12 mouse cellular contexts compared by ENCODE assay signal in the genomic region with DNA sequence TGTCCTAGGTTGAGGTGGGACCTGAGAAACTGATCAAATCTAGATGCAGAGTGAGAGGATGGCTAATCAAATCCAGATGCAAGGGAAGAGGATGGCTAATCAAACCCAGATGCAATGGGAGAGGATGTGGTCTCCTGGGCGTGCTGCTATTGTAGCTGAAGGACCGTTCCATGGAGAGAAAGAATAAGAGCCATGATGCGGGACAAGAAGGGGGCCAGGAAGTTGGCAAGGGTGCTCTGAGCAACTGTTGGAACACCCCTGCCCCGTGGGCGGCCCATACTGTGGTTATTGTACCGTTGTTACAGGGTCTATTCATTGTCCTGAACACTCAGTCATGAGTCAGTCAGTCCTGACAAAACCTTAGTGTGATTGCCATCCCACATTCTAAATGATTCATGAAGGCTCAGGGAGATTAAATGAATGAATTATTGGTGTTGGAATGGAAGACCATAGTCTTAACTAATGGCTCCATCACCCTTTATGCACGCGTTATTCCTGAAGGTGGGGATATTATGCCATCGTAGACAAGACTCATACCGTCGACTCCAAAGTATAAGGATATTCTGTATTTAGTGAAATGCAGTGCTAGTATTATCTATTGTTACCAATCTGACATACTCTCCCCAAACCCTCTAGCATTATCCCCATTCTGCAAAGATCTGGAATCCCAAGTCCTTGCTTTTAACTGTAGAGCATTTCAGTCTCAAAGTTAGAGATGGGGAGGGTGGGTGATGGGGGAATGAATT. TPM values are rescaled to one million over a fixed set of nuclear protein-coding genes. Genes with fewer than 3 reads are reported as not detected.
A peak's percentile ranks its signal among the peaks of the same experiment; 100 is the strongest.
DNase-seq lines count a peak whose midpoint lies in the region; ATAC-seq and TF ChIP-seq lines count a peak whose summit lies in the region.
"Had no signal": no experiment of that assay in that cellular context is flagged by ENCODE, and none has a peak within 500 bp of the region (broad histone marks: within the 10 kb centered on the region; RNA-seq: fewer than 3 reads in every experiment).

No protein-coding gene starts in this region.

- H3K36me3 ChIP-seq in kidney, postnatal 0 days (ENCODE audit: insufficient read depth, low read length), result no peaks in the 10 kb centered on the region
- H3K36me3 ChIP-seq in ES-E14 (ENCODE audit: control insufficient read depth, insufficient read depth, low read length, poor library complexity, severe bottlenecking), result no peaks in the 10 kb centered on the region
- no peaks in the 10 kb centered on the region for H3K36me3 ChIP-seq in embryonic facial prominence, embryonic 12.5 days
- no peaks in the 10 kb centered on the region for H3K36me3 ChIP-seq in limb, embryonic 14.5 days (ENCODE audit: control insufficient read depth, insufficient read depth, low read length)
- H3K36me3 ChIP-seq: hindbrain, embryonic 13.5 days; neural tube, embryonic 12.5 days had no signal

- ATAC-seq in kidney, postnatal 0 days (replicated peaks; ENCODE audit: low FRiP score, low read depth), result no peak
- ATAC-seq in embryonic facial prominence, embryonic 12.5 days (ENCODE audit: insufficient number of reproducible peaks, insufficient read depth, low FRiP score, low TSS enrichment), result no peak
- peak; percentile 24; the same call in 1 of the 2 replicates for ATAC-seq in limb, embryonic 14.5 days (ENCODE audit: low FRiP score, low read depth)

- H3K4me2 ChIP-seq in kidney, postnatal 0 days (ENCODE audit: low read length), result no peak overlapping the region
- H3K4me2 ChIP-seq in embryonic facial prominence, embryonic 12.5 days (replicated peaks), result peak overlapping the region; percentile 27
- H3K4me2 ChIP-seq in limb, embryonic 14.5 days (replicated peaks; ENCODE audit: low read depth, low read length, severe bottlenecking), result 0 out of 2 replicates have a peak overlapping the region, but pooled peaks have one; percentile 20
- H3K4me2 ChIP-seq: hindbrain, embryonic 13.5 days; neural tube, embryonic 12.5 days had no signal

- no peak overlapping the region for H3K27ac ChIP-seq in kidney, postnatal 0 days
- H3K27ac ChIP-seq in ES-E14 (ENCODE audit: insufficient read depth, low read depth, low read length, poor library complexity, severe bottlenecking), result no peak overlapping the region
- H3K27ac ChIP-seq in embryonic facial prominence, embryonic 12.5 days, result peak overlapping the region; percentile 37; the same call in 1 of the 2 replicates
- peak overlapping the region; percentile 48; the same call in 1 of the 2 replicates for H3K27ac ChIP-seq in limb, embryonic 14.5 days (replicated peaks; ENCODE audit: low read depth, low read length)
- H3K27ac ChIP-seq: heart, adult 2 months; hindbrain, embryonic 13.5 days; neural tube, embryonic 12.5 days had no signal

- no peaks in the 10 kb centered on the region for H3K27me3 ChIP-seq in kidney, postnatal 0 days (ENCODE audit: insufficient read depth, low read length)
- no peaks in the 10 kb centered on the region for H3K27me3 ChIP-seq in embryonic facial prominence, embryonic 12.5 days
- H3K27me3 ChIP-seq in limb, embryonic 14.5 days (ENCODE audit: control insufficient read depth, insufficient read depth, low read length), result no peaks in the 10 kb centered on the region
- H3K27me3 ChIP-seq: hindbrain, embryonic 13.5 days; neural tube, embryonic 12.5 days had no signal

- peak; percentile 47 for TF ChIP-seq CTCF in kidney, postnatal 0 days (IDR thresholded peaks at IDR 0.05; ENCODE audit: low read depth)

- TF ChIP-seq POLR2A in limb, embryonic 14.5 days (IDR thresholded peaks at IDR 0.05; ENCODE audit: borderline replicate concordance, extremely low read depth, insufficient read depth, insufficient read length), result no peak

- WGBS in kidney, postnatal 0 days, result 84% methylated on average over 11 of the region's 11 CpGs
- 64% methylated on average over 11 of the region's 11 CpGs for WGBS in embryonic facial prominence, embryonic 12.5 days
- WGBS in limb, embryonic 14.5 days, result 57% methylated on average over 11 of the region's 11 CpGs

- DNase-seq in kidney, postnatal 0 days (ENCODE audit: low spot score), result no peak
- DNase-seq in kidney, adult 18-20 months, result no peak
- DNase-seq in ES-E14 (ENCODE audit: low read depth, low spot score), result no peak
- DNase-seq in limb, embryonic 14.5 days (ENCODE audit: low spot score), result peak; percentile 49
- no peak for DNase-seq in heart, adult 11 months
- no peak for DNase-seq in kidney, adult 9 months
- DNase-seq: adrenal gland, adult 8-10 months; cerebellum, adult 11 months; heart, adult 2 months had no signal

- in situ Hi-C loops in ES-E14 (cut with MboI; ENCODE audit: low sequenced_read_pairs in 2 of 2, unreplicated experiment in 2 of 2), result loop anchor here in 1 of 2 experiments (10.0 kb wide), 1 partner anchor 130 kb away; no protein-coding TSS in a partner anchor

- no peaks in the 10 kb centered on the region for H3K4me1 ChIP-seq in kidney, postnatal 0 days (replicated peaks; ENCODE audit: insufficient read depth, low read length)
- H3K4me1 ChIP-seq in ES-E14 (ENCODE audit: control insufficient read depth in 2 of 2, insufficient read depth in 2 of 2, low read length in 2 of 2, poor library complexity in 1 of 2), result 0 out of 4 replicates have a peak, but pooled peaks cover 0 to 2% of the 10 kb centered on the region in 2 experiments
- H3K4me1 ChIP-seq in embryonic facial prominence, embryonic 12.5 days, result peaks cover 25% of the 10 kb centered on the region
- H3K4me1 ChIP-seq in limb, embryonic 14.5 days (ENCODE audit: control insufficient read depth, insufficient read depth, low read length), result peaks cover 37% of the 10 kb centered on the region
- H3K4me1 ChIP-seq: hindbrain, embryonic 13.5 days; neural tube, embryonic 12.5 days had no signal

- no peak overlapping the region for H3K4me3 ChIP-seq in kidney, postnatal 0 days (replicated peaks; ENCODE audit: low read depth, low read length)
- H3K4me3 ChIP-seq in ES-E14 (ENCODE audit: insufficient read depth in 1 of 2, low read depth in 1 of 2, low read length in 2 of 2, poor library complexity in 1 of 2, severe bottlenecking in 1 of 2), result peak overlapping the region in 1 of 2 experiments; percentile 60; a peak in 2 of 4 replicates
- no peak overlapping the region for H3K4me3 ChIP-seq in embryonic facial prominence, embryonic 12.5 days
- H3K4me3 ChIP-seq in limb, embryonic 14.5 days (replicated peaks; ENCODE audit: low read length), result no peak overlapping the region
- H3K4me3 ChIP-seq: heart, adult 2 months; hindbrain, embryonic 13.5 days; neural tube, embryonic 12.5 days had no signal

- no peak overlapping the region for H3K9ac ChIP-seq in kidney, postnatal 0 days (ENCODE audit: low read depth, low read length)
- H3K9ac ChIP-seq in ES-E14 (ENCODE audit: insufficient read depth, low read depth, low read length, poor library complexity, severe bottlenecking), result no peak overlapping the region
- H3K9ac ChIP-seq in embryonic facial prominence, embryonic 12.5 days, result no peak overlapping the region
- no peak overlapping the region; the same call in 1 of the 2 replicates for H3K9ac ChIP-seq in limb, embryonic 14.5 days (ENCODE audit: low read depth, low read length, severe bottlenecking)
- H3K9ac ChIP-seq: hindbrain, embryonic 13.5 days; neural tube, embryonic 12.5 days had no signal

- no peaks in the 10 kb centered on the region for H3K9me3 ChIP-seq in kidney, postnatal 0 days (replicated peaks; ENCODE audit: low read length)
- H3K9me3 ChIP-seq in ES-E14 (ENCODE audit: control insufficient read depth, insufficient read depth, low read depth, low read length), result no peaks in the 10 kb centered on the region
- no peaks in the 10 kb centered on the region for H3K9me3 ChIP-seq in embryonic facial prominence, embryonic 12.5 days
- no peaks in the 10 kb centered on the region for H3K9me3 ChIP-seq in limb, embryonic 14.5 days (ENCODE audit: control insufficient read depth, low read length)
- H3K9me3 ChIP-seq: neural tube, embryonic 12.5 days had no signal

TF ChIP-seq in ES-E14, 5 proteins besides CTCF, POLR2A, EP300 and RAD21:
- no peak for TF ChIP-seq MAFK (IDR thresholded peaks at IDR 0.05; ENCODE audit: insufficient read depth, low read depth, low read length)
- TF ChIP-seq HCFC1 (IDR thresholded peaks at IDR 0.05; ENCODE audit: borderline replicate concordance, insufficient read depth, low read length), result 0 out of 2 replicates have a peak, but pooled peaks have one; percentile 31

RNA-seq across cellular contexts. Expression of a gene that starts 59.2 kb away (rescaled TPM):
- polyA plus RNA-seq in kidney, postnatal 0 days (2015; fragmentation: Nextera tagmentation; extraction: Ambion mirVana), result 10.9 and 11.6 TPM in 2 replicates
- total RNA-seq in ES-E14 (2012; rRNA removed), result 13.8 and 15.6 TPM in 2 replicates
- polyA plus RNA-seq in embryonic facial prominence, embryonic 12.5 days (2016; fragmentation: Nextera tagmentation; extraction: Ambion mirVana), result 29.2 and 30.1 TPM in 2 replicates
- polyA plus RNA-seq in limb, embryonic 14.5 days (2012; rRNA removed), result 8.4 and 8.5 TPM in 2 replicates
- polyA plus RNA-seq in limb, embryonic 14.5 days (2014; fragmentation: Nextera tagmentation; extraction: Ambion mirVana), result 17.2 and 23.0 TPM in 2 replicates

Comparison
In these comparisons a context has a peak if more than half of its experiments do, and no peak if none do; other contexts are left out.
1. H3K27ac ChIP-seq: peak in embryonic facial prominence, embryonic 12.5 days (single experiment) and limb, embryonic 14.5 days (single experiment); none in kidney, postnatal 0 days (single experiment) and ES-E14 (single experiment).